Mouse (Mus musculus) MEL (cell line): ENCODE data around the gene Gipc1. TPM values are rescaled to one million over a fixed set of nuclear protein-coding genes. Genes with fewer than 3 reads are reported as not detected.
A peak's percentile ranks its signal among the peaks of the same experiment; 100 is the strongest.

Experiments used
- DNase-seq: peaks from one replicate; pipeline ENCODE4 v3.0.0; 2011; ENCODE audit warnings: low read depth, low spot score
- H3K27ac ChIP-seq: 2 replicates; pipeline ENCODE4 v1.5.1; 2012; ENCODE audit warnings: low read depth, mild to moderate bottlenecking, control low read depth, low read length, moderate library complexity; ENCODE audit not compliant: control insufficient read depth
- H3K27me3 ChIP-seq, 2 experiments: fragments of 150-350 bp in 1 of 2; sonication (generic) in 1 of 2; 2 replicates each; pipeline ENCODE4 v1.6.1; 2012; ENCODE audit warnings: low read length in 2 of 2, mild to moderate bottlenecking in 2 of 2, improper control_type of control experiment in 1 of 2, moderate library complexity in 1 of 2; ENCODE audit not compliant: insufficient read depth in 2 of 2, control insufficient read depth in 1 of 2
- H3K36me3 ChIP-seq, 2 experiments: 2 replicates each; pipeline ENCODE4 v1.6.1; 2012 to 2014; ENCODE audit warnings: low read length in 2 of 2, improper control_type of control experiment in 1 of 2, inconsistent platforms in 1 of 2, mild to moderate bottlenecking in 1 of 2; ENCODE audit not compliant: insufficient read depth in 2 of 2, control insufficient read depth in 1 of 2
- H3K4me1 ChIP-seq, 2 experiments: fragments of 150-350 bp in 1 of 2; sonication (generic) in 1 of 2; 2 replicates each; pipeline ENCODE4 v1.6.1; 2012; ENCODE audit warnings: low read length in 2 of 2, improper control_type of control experiment in 1 of 2, mild to moderate bottlenecking in 1 of 2; ENCODE audit not compliant: insufficient read depth in 2 of 2, control insufficient read depth in 1 of 2
- H3K4me3 ChIP-seq, 2 experiments: fragments of 150-350 bp in 1 of 2; sonication (generic) in 1 of 2; 2 replicates each; pipeline ENCODE4 v1.5.1; 2012; ENCODE audit warnings: low read depth in 2 of 2, low read length in 2 of 2, mild to moderate bottlenecking in 2 of 2, moderate library complexity in 2 of 2, control low read depth in 1 of 2, improper control_type of control experiment in 1 of 2; ENCODE audit not compliant: control insufficient read depth in 1 of 2, insufficient read depth in 1 of 2
- H3K79me2 ChIP-seq: 2 replicates; pipeline ENCODE4 v1.6.1; 2012; ENCODE audit warnings: mild to moderate bottlenecking, low read length, moderate library complexity; ENCODE audit not compliant: control insufficient read depth, poor library complexity, insufficient read depth
- H3K9ac ChIP-seq: 2 replicates; pipeline ENCODE4 v1.6.1; 2012; ENCODE audit warnings: low read depth, mild to moderate bottlenecking, control low read depth, low read length, moderate library complexity; ENCODE audit not compliant: control insufficient read depth, poor library complexity, severe bottlenecking
- H3K9me3 ChIP-seq: fragments of 150-350 bp; sonication (generic); replicated peaks from 2 replicates; pipeline ENCODE4 v1.6.1; 2012; ENCODE audit warnings: mild to moderate bottlenecking, low read length, improper control_type of control experiment, moderate library complexity; ENCODE audit not compliant: insufficient read depth
- BHLHE40 ChIP-seq: IDR thresholded peaks from 2 replicates; pipeline ENCODE4 v1.6.1; 2012; ENCODE audit warnings: low read depth, mild to moderate bottlenecking, inconsistent platforms, low read length, improper control_type of control experiment, borderline replicate concordance
- CHD1 ChIP-seq: IDR thresholded peaks from 2 replicates; pipeline ENCODE4 v1.6.1; 2012; ENCODE audit warnings: low read depth, mild to moderate bottlenecking, inconsistent platforms, low read length, improper control_type of control experiment
- CTCF ChIP-seq, 3 experiments: IDR thresholded peaks in 2 of 3; conservative IDR thresholded peaks in 1 of 3; 2 replicates each; pipeline ENCODE4 v1.5.1; 2011 to 2012; ENCODE audit warnings: low read length in 3 of 3, low read depth in 2 of 3, mild to moderate bottlenecking in 2 of 3, improper control_type of control experiment in 1 of 3, inconsistent platforms in 1 of 3, mixed read lengths in 1 of 3, moderate library complexity in 1 of 3; ENCODE audit not compliant: control insufficient read depth in 1 of 3, insufficient read depth in 1 of 3, poor library complexity in 1 of 3, severe bottlenecking in 1 of 3
- ELF1 ChIP-seq: IDR thresholded peaks from 2 replicates; pipeline ENCODE4 v1.6.1; 2014; ENCODE audit warnings: low read depth, mild to moderate bottlenecking, inconsistent platforms, low read length, improper control_type of control experiment, moderate library complexity
- GABPA ChIP-seq: IDR thresholded peaks from 2 replicates; pipeline ENCODE4 v1.6.1; 2012; ENCODE audit warnings: low read depth, mild to moderate bottlenecking, inconsistent platforms, low read length, improper control_type of control experiment, moderate library complexity
- HCFC1 ChIP-seq: IDR thresholded peaks from 2 replicates; pipeline ENCODE4 v1.6.1; 2012; ENCODE audit warnings: low read depth, mild to moderate bottlenecking, inconsistent platforms, low read length, improper control_type of control experiment, moderate library complexity
- JUND ChIP-seq: IDR thresholded peaks from 2 replicates; pipeline ENCODE4 v1.6.1; 2011; ENCODE audit warnings: low read depth, mild to moderate bottlenecking, improper control_type of control experiment, low read length
- MAX ChIP-seq: IDR thresholded peaks from 2 replicates; pipeline ENCODE4 v1.6.1; 2011; ENCODE audit warnings: low read length, improper control_type of control experiment
- MAZ ChIP-seq: IDR thresholded peaks from 2 replicates; pipeline ENCODE4 v1.6.1; 2012; ENCODE audit warnings: low read depth, mild to moderate bottlenecking, inconsistent platforms, low read length, improper control_type of control experiment
- MYB ChIP-seq: IDR thresholded peaks from 2 replicates; pipeline ENCODE4 v1.6.1; 2011; ENCODE audit warnings: mild to moderate bottlenecking, low read depth, low read length, improper control_type of control experiment
- MYC ChIP-seq: IDR thresholded peaks from 2 replicates; pipeline ENCODE4 v1.6.1; 2011; ENCODE audit warnings: low read depth, mild to moderate bottlenecking, low read length, improper control_type of control experiment, moderate library complexity
- NRF1 ChIP-seq: IDR thresholded peaks from 2 replicates; pipeline ENCODE4 v1.6.1; 2014; ENCODE audit warnings: low read depth, mild to moderate bottlenecking, inconsistent platforms, low read length, improper control_type of control experiment, moderate library complexity; ENCODE audit not compliant: poor library complexity, insufficient read depth, severe bottlenecking
- POLR2A ChIP-seq, 2 experiments: IDR thresholded peaks; 2 replicates each; pipeline ENCODE4 v1.6.1; 2011 to 2012; ENCODE audit warnings: low read length in 2 of 2, mild to moderate bottlenecking in 2 of 2, control low read depth in 1 of 2, improper control_type of control experiment in 1 of 2, low read depth in 1 of 2, moderate library complexity in 1 of 2; ENCODE audit not compliant: control insufficient read depth in 1 of 2, insufficient read depth in 1 of 2, poor library complexity in 1 of 2
- RCOR1 ChIP-seq: IDR thresholded peaks from 2 replicates; pipeline ENCODE4 v1.6.1; 2012; ENCODE audit warnings: low read depth, mild to moderate bottlenecking, inconsistent platforms, low read length, improper control_type of control experiment
- SMC3 ChIP-seq: IDR thresholded peaks from 2 replicates; pipeline ENCODE4 v1.6.1; 2011; ENCODE audit warnings: low read depth, low read length, improper control_type of control experiment
- USF1 ChIP-seq: IDR thresholded peaks from 2 replicates; pipeline ENCODE4 v1.6.1; 2014; ENCODE audit warnings: low read depth, mild to moderate bottlenecking, inconsistent platforms, low read length, improper control_type of control experiment, moderate library complexity
- USF2 ChIP-seq, 2 experiments: IDR thresholded peaks; 2 replicates each; pipeline ENCODE4 v1.6.1; 2011 to 2012; ENCODE audit warnings: improper control_type of control experiment in 2 of 2, low read length in 2 of 2, borderline replicate concordance in 1 of 2, inconsistent platforms in 1 of 2, low read depth in 1 of 2, mild to moderate bottlenecking in 1 of 2; ENCODE audit not compliant: insufficient read depth in 1 of 2
- ZKSCAN1 ChIP-seq: IDR thresholded peaks from 2 replicates; pipeline ENCODE4 v1.6.1; 2012; ENCODE audit warnings: low read depth, mild to moderate bottlenecking, inconsistent platforms, low read length, improper control_type of control experiment, moderate library complexity
- ZNF384 ChIP-seq: IDR thresholded peaks from 2 replicates; pipeline ENCODE4 v1.6.1; 2012; ENCODE audit warnings: low read depth, mild to moderate bottlenecking, inconsistent platforms, low read length, improper control_type of control experiment
- polyA plus RNA-seq, 2 experiments: library from polyadenylated mRNA; stranded (reverse) in 1 of 2; unstranded in 1 of 2; fragments of >175 nt in 1 of 2; fragments of >200 nt in 1 of 2; gene quantifications; 2 replicates each; pipeline versions ENCODE4 v1.2.1 to v1.2.4; 2012; ENCODE audit warnings: low replicate concordance in 2 of 2, low read depth in 1 of 2; ENCODE audit not compliant: insufficient read length in 2 of 2, insufficient read depth in 1 of 2, missing spikeins in 1 of 2
- total RNA-seq: library from RNA; depleted of rRNA; stranded (reverse); fragments of 300-350 nt; gene quantifications from 2 replicates; pipeline ENCODE4 v1.2.3, GENCODE M21; 2012

Gipc1 gene
- total and polyA plus RNA-seq, 3 experiments, result 38.6 to 70.7 TPM; not detected in 1

GRCm38 (mm10) chr8:83666866-83667234, 14.4 kb downstream of the Gipc1 start:
- Histone ChIP-seq H3K79me2 (no peaks in the 10 kb centered on the region), H3K9me3 (no peaks in the 10 kb centered on the region), H3K9ac (no peak overlapping the region), H3K36me3 (peaks cover 0 to 4% of the 10 kb centered on the region in 2 experiments; a peak in 2 of 4 replicates), H3K27ac (no peak overlapping the region), H3K4me1 (peaks cover 0 to 11% of the 10 kb centered on the region in 2 experiments; a peak in 1 of 4 replicates), H3K27me3 (no peaks in the 10 kb centered on the region), H3K4me3 (no peak overlapping the region)
- TF ChIP-seq MYB (no peak), POLR2A (IDR thresholded peaks at IDR 0.05; ENCODE audit: control insufficient read depth in 1 of 2, insufficient read depth in 1 of 2, low read depth in 1 of 2, low read length in 2 of 2, poor library complexity in 1 of 2) (0 out of 4 replicates have a peak, but pooled peaks of 1 of the 2 experiments have one; percentile 9)
- no peak for DNase-seq

GRCm38 (mm10) chr8:83667526-83667925, 15.0 kb downstream of the Gipc1 start:
- TF ChIP-seq BHLHE40 (no peak), ELF1 (no peak), CHD1 (no peak), GABPA (no peak), ZNF384 (no peak), RCOR1 (no peak), JUND (no peak), MAZ (no peak), USF1 (no peak), NRF1 (no peak), SMC3 (no peak), MAX (no peak), HCFC1 (no peak), USF2 (IDR thresholded peaks at IDR 0.05; ENCODE audit: borderline replicate concordance in 1 of 2, insufficient read depth in 1 of 2, low read depth in 1 of 2, low read length in 2 of 2) (no peak), MYC (no peak), CTCF (IDR thresholded peaks at IDR 0.05 in 2 of 3, conservative IDR thresholded peaks at IDR 0.05 in 1 of 3; ENCODE audit: control insufficient read depth in 1 of 3, insufficient read depth in 1 of 3, low read depth in 2 of 3, low read length in 3 of 3, poor library complexity in 1 of 3, severe bottlenecking in 1 of 3) (no peak), ZKSCAN1 (no peak), POLR2A (IDR thresholded peaks at IDR 0.05; ENCODE audit: control insufficient read depth in 1 of 2, insufficient read depth in 1 of 2, low read depth in 1 of 2, low read length in 2 of 2, poor library complexity in 1 of 2) (no peak)
- DNase-seq, result no peak
- H3K79me2 ChIP-seq, result no peaks in the 10 kb centered on the region
- H3K36me3 ChIP-seq, result peaks cover 0 to 4% of the 10 kb centered on the region in 2 experiments; a peak in 2 of 4 replicates
- peaks cover 0 to 10% of the 10 kb centered on the region in 2 experiments; a peak in 1 of 4 replicates for H3K4me1 ChIP-seq
- H3K27ac ChIP-seq, result no peak overlapping the region
- H3K27me3 ChIP-seq, result no peaks in the 10 kb centered on the region
- H3K9ac ChIP-seq, result no peak overlapping the region
- no peaks in the 10 kb centered on the region for H3K9me3 ChIP-seq
- H3K4me3 ChIP-seq, result no peak overlapping the region
